Mouse (Mus musculus) cerebellum, adult 11-12 months (tissue): ENCODE results near the gene Maz.

ENCODE experiments used
- DNase-seq: peaks from one replicate; pipeline ENCODE4 v3.0.0; 2022

Maz gene

DNA sequence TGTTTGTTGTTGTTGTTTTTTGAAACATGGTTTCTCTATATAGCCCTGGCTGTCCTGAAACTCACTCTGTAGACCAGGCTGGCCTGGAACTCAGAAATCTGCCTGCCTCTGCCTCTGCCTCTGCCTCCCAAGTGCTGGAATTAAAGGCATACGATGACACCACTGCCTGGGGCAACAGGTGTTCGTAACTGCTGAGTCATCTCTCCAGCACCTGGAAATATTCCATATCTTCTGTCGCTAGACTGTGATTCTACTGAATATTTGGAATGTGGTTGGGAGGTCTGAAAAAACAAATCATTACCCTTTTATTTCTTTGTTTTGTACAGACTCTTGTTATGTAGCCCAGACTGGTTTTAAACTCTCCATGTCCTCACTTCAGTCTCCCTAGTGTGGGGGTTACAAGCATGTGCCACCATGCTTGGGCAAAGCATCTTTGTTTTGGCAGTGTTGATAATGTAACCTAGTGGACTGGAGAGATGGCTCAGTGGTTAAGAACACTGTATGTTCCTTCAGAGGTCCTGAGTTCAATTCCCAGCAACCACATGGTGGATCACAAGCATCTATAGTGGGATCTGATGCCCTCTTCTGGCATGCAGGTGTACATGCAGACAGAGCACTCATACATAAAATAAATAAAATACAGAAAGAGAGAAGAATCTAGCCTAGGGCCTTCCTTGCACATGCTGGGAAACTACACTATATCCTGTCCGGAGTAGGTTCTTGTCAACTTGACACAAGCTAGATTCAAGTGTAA is 22.5 kb downstream of the Maz start:
- DNase-seq = no peak

DNA sequence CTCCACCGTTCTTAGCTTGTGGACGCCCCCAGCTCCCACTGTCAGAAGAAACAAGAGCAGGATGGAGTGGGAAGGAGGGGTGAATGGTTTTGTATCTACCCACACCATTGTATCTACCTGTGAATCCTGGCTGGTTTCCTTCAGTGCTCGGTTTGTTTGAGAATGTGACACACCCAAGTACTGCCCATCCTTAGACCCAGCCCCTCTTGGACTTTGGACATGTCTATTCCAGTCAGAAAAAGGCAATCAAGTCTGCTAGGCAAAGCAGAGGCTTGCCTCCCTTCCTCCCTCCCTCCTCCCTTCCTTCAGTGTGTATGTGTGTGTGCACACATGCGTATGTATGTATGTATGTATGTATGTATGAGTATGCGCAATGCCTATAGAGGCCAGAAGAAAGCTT is 23.2 kb downstream of the Maz start:
- peak; percentile 31 for DNase-seq

DNA sequence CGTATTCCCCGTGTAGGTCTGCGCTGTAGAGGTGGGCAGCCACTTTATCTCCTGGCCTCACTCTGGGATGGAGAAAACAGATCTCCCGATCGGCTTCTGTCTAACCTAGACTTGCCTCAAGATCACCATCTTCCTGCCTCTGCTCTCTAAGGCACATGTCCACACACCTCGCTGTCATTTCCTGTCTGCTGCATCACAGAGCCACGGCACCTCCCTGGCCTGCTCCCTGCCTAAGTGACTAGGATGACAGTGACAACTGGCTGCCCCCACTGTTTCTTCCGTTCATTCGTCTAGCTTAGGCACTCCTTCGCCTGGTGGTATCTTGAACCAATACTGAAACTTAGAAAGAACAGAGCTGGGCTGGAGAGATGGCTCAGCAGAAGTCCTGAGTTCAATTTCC is 27.3 kb downstream of the Maz start:
- no peak for DNase-seq

DNA sequence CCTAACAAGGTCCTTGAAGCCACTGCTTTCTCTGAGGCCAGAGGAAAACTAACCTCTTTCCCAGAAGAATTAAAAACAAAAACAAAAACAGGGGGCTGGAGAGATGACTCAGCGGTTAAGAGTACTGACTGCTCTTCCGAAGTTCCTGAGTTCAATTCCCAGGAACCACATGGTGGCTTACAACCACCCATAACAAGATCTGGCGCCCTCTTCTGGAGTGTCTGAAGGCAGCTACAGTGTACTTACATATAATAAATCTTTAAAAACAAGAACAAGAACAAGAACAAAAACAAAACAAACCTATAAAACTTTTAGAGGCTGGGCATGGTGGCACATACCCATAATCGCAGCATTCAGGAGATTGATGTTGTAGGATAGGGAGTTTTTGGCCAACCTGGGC is 30.4 kb downstream of the Maz start:
- no peak for DNase-seq

DNA sequence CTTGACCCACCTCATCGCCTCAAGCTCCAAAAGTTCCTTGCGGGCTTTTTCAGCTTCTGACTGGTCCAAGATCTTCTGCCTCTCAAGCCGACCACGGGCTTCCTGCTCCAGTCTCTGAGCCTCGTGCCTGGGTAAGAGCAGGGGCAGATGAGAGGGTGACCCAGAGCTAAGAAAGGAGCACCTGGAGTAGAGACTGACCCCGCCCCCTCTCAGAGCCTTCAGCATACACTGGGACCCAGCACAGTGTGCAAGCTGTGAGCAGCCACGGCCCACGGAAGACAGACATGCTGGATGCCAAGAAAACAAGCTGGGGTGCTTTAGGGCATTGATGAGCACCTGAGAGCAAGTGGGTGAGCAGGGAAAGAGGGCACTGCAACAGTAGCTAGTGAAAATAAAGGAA is 38.0 kb downstream of the Maz start:
- no peak for DNase-seq

DNA sequence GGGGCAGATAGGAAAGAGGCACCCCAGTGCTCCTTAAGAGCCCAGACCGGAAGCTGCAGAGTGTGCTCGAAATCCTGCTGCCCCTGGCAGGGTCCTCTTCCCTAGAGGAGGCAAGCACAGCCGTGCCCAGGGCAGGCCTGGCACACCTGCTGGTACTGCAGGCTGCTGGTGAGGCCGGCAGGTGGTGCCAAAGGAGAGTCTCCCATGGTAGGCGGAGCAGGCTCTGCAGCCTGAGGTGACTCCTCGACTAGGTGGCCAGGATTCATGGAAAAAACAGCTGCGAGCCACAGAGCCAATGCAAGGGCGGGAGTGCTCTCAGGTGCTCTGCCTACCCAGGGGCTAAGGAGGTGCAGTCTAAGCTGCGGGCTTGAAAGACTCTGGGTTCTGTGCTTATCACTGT is 40.5 kb downstream of the Maz start:
- DNase-seq = peak; percentile 87

DNA sequence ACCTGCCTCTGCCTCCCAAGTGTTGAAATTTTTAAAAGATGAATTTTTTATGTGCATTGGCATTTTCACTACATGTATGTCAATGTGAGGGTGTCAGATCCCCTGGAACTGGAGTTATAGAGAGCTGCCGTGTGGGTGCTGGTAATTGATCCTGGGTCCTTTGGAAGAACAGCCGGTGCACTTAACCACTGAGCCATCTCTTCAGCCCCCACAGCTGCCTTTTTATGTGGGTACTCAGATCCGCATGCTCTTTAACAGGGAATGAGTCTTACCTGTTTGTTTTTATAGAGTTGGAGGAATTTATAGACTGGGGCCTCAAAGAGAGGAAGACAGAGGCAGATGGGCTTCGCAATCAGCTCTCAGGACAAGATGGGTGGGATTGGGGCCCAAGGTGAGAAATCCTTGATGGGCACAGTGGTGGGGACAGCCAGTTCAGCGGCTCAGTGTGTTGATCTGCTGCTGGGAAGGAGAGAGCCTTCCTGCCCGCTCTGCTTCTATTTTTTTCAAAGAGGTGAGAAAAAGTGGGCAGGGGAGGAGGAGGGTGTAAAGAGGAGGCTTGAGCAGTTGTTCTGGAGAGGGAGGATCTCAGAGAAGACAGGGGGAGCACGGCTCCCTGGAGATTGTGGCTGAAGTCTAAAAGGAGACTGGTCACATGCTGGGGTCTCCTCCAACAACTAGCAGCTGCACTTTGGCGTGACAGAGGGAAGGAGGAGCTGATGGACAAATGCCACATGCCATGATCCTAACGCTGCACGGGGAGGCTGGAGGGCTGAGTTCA is 42.0 kb downstream of the Maz start:
- DNase-seq = no peak

DNA sequence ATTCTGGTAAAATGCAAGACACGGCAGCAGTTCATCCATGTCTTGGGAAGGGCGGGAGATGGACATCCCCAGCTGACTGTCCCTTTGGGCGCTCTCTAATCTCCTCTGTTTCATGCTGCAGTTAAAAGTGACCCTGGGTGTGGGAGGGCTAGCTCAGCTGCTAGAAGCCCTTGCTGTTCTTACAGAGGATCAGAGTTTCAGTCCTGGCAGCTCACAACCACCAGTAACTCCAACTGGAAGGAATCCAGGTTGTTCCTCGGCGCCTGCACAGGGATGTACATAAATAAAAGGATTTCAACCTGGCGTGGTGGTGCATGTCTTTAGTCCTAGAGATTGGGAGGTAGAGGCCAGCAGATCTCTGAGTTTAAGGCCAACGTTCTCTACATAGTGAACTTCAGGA is 43.7 kb downstream of the Maz start:
- DNase-seq = no peak

DNA sequence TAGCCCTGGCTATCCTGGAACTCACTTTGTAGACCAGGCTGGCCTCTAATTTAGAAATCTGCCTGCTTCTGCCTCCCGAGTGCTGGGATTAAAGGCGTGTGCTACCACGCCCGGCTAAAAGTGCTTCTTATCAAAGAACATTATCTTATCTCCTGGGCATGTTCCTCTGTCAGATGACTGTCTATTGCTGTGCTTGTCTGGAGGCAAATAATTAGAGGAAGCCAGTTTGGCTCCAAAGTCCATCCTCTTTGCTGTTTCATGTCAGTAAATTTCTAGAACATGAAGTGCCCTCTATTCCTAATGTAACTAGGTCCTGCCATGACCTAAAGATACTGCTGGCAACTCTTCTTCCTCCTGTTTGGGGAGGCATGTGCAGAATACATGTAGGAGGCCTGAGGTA is 44.8 kb downstream of the Maz start:
- DNase-seq = no peak

DNA sequence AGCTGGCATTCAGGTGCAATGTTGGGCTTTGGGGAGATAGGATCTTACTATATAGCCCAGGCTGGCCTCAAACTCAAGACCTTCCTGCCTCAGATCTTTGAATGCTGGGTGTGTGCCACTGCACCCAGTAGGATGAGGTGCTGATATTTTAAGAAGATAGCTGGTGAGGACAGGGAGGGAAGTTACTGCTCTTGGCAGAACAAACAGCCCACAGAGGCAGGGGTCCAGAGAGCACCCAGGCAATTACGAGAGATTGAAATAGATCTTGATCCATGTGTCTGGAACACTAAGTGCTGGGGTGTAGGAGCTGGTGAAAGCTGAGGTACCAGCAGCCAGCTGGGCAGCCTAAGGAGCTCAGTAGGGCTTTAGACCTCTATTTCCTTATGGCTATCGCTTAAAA is 45.2 kb downstream of the Maz start:
- DNase-seq = no peak

DNA sequence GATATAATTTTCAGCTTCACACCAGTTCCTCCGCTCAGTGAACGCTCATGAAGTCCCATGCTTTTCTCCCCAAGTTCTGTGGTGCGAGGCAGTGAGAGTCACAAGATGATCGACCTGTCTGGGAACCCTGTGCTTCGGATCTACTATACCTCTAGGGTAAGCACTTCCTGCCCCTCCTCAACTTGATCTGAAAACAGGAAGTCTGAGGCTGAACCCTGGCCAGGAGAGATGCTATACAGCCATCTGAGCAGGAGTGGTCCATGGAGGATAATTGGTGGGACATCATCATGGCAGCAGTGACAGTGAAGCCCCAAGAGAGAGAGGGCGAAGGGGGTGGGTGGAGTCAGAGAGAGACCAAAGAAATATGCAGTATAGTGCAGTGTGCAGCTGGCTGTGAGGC is 48.0 kb downstream of the Maz start:
- no peak for DNase-seq

DNA sequence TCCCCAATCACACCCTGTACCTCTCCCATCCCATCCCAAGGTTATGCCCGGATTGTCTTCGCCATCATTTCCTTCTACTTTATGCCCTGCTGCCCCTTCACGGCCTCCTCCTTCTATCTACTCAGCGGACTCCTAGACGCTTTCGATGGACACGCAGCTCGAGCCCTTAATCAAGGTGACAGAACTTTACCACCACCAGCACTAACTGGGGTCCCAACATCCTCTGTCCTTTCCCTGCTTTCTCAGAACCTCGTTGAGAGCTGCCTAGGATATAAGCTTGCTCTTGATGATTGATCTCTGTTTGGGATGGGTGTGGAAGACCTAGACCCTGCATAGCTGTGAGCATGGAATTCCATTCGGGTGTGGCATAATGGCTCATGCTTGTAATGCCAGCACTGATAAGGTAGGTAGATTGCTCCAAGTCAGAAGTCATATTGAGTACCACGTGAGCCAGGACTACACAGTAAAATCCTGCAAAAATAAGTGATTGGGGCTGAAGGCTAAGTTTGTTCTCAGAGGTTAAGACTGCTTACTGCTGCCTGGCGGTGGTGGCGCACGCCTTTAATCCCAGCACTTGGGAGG is 49.9 kb downstream of the Maz start:
- no peak for DNase-seq

DNA sequence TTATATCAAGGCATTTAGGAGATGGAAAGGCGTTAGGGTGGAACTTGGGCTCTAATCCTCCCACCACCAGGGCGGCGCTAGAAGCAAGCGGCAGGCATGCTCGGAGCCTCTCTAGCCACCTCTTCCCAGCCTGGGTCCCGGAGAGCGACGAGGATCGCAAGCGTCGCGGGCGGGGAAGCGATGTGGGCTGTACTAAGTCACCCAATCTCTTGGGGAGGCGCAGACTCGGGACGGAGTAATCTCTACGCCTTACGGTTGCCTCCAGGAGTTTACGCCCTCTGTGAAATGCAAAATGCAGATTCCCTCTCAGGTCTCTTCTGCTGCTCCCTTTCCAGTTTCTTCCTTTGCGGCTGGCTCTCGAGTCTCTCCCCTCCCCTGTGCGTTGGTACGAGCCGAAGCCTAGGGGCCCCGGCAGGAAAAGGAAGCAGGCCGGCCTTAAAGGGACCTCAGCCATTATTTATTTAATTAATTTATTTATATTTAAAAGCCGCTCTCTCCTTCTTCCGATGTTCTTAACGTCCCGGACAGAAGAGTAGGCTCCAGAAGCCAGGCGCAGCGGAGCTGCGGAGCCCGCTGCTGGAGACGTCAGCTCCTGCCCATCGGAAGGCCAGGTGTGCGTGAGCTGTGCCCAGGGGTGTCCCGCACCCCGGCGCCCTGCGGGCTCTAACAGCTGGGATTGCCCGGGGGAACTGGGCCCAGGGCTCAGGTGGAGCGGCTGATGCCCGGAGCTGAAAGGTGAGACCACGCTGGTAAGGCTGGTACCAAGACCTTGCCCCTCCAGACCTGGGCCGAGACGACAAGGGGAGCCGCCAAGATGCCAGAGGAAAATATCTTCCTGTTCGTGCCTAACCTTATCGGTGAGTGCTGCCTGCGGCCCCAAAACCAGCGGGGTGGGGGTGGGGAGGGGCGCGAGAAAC is 50.6 kb downstream of the Maz start, which contains the start of gene Cdiptos:
Gene Cdiptos, minus strand, starts transcription at position 149 of the 917 bp plus-strand sequence.
- DNase-seq = peak; percentile 94

DNA sequence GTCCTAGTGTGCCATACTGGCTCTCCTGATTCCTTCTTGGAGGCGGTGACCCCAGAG is 51.1 kb downstream of the Maz start, which contains the start of gene Cdipt:
Gene Cdipt, plus strand, starts transcription at position 22 of the 57 bp plus-strand sequence.
- DNase-seq = no peak

DNA sequence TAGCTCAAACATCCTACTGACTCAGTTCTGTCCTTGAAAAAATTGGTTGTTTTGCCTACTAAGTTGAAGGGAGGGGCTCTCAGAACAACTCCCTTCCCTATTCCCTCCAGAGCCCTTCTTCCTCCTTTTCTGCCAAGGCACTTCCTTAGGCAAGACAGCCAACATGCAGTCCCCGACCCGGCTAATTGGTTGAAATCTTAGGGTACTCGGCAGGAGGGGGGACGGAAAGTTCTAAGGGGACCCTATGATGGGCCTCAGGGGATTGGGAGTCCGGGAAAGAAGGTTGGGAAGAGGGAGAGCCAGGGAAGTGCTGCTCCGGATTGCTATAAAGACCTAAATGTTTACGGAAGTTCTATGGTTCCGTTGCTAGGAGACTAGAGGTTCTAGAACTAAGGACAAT is 51.3 kb downstream of the Maz start:
- DNase-seq = no peak
